9 mouse cellular contexts compared by ENCODE assay signal in genomic region chr15:85042361-85042954, GRCm38 (mm10). TPM values are rescaled to one million over a fixed set of nuclear protein-coding genes. Genes with fewer than 3 reads are reported as not detected.
DNase-seq lines count a peak whose midpoint lies in the region; ATAC-seq and TF ChIP-seq lines count a peak whose summit lies in the region.
"Had no signal": no experiment of that assay in that cellular context is flagged by ENCODE, and none has a peak within 500 bp of the region (broad histone marks: within the 10 kb centered on the region; RNA-seq: fewer than 3 reads in every experiment).

No protein-coding gene starts in this region.

- H3K9me3 ChIP-seq in CH12.LX (replicated peaks; ENCODE audit: low read length): no peaks in the 10 kb centered on the region
- H3K9me3 ChIP-seq in forebrain, embryonic 15.5 days: no peaks in the 10 kb centered on the region
- H3K9me3 ChIP-seq in liver, postnatal 0 days (ENCODE audit: low read length): no peaks in the 10 kb centered on the region
- H3K9me3 ChIP-seq in neural tube, embryonic 15.5 days (replicated peaks): no peaks in the 10 kb centered on the region
- H3K9me3 ChIP-seq: liver, embryonic 15.5 days had no signal

- dilution Hi-C loops in CH12.LX (cut with MboI; ENCODE audit: extremely low pct_ligation_motif_present, extremely low pct_unique_long_range_greater_than_20kb, low sequenced_read_pairs): no loop called here

- no peak for TF ChIP-seq POLR2A in CH12.LX (IDR thresholded peaks at IDR 0.05; ENCODE audit: low read depth, low read length)

- peak; percentile 47 to 72 for TF ChIP-seq CTCF in CH12.LX (conservative IDR thresholded peaks at IDR 0.05 in 1 of 2, IDR thresholded peaks at IDR 0.05 in 1 of 2; ENCODE audit: low read depth in 2 of 2, low read length in 2 of 2)
- TF ChIP-seq CTCF in liver, postnatal 0 days (IDR thresholded peaks at IDR 0.05; ENCODE audit: low read depth): peak; percentile 74

- H3K4me2 ChIP-seq in CH12.LX (ENCODE audit: insufficient read depth, low read depth, poor library complexity, severe bottlenecking): no peak overlapping the region
- peak overlapping the region; percentile 4; the same call in 1 of the 2 replicates for H3K4me2 ChIP-seq in forebrain, embryonic 15.5 days (replicated peaks)
- H3K4me2 ChIP-seq in liver, postnatal 0 days (ENCODE audit: low read depth, low read length): no peak overlapping the region
- peak overlapping the region; percentile 19 for H3K4me2 ChIP-seq in neural tube, embryonic 15.5 days
- H3K4me2 ChIP-seq: liver, embryonic 15.5 days had no signal

- 0 out of 2 replicates have a peak, but pooled peaks have one; percentile 15 for TF ChIP-seq EP300 in CH12.LX (IDR thresholded peaks at IDR 0.05; ENCODE audit: low read length)
- no peak for TF ChIP-seq EP300 in liver, postnatal 0 days (IDR thresholded peaks at IDR 0.05; ENCODE audit: low read depth)

- ATAC-seq in forebrain, embryonic 15.5 days (replicated peaks): peak; percentile 81
- ATAC-seq in liver, postnatal 0 days: peak; percentile 68
- ATAC-seq in neural tube, embryonic 15.5 days (ENCODE audit: low FRiP score): peak; percentile 51; the same call in 1 of the 2 replicates

- intact Hi-C loops in heart, postnatal 25 days (cut with DNase I): loop anchor here (1.0 to 5.0 kb wide), 2 partner anchors 41 to 120 kb away; partner anchors contain the start of genes Gm29666 and Nup50

- 3% methylated on average over 4 of the region's 4 CpGs for WGBS in forebrain, embryonic 15.5 days
- WGBS in liver, postnatal 0 days (ENCODE audit: insufficient replicate concordance): 32% methylated on average over 4 of the region's 4 CpGs
- WGBS in neural tube, embryonic 15.5 days: 6% methylated on average over 4 of the region's 4 CpGs

- H3K27me3 ChIP-seq in CH12.LX (replicated peaks): no peaks in the 10 kb centered on the region
- no peaks in the 10 kb centered on the region for H3K27me3 ChIP-seq in forebrain, embryonic 15.5 days
- H3K27me3 ChIP-seq in liver, postnatal 0 days (ENCODE audit: insufficient read depth, low read length): no peaks in the 10 kb centered on the region
- no peaks in the 10 kb centered on the region for H3K27me3 ChIP-seq in neural tube, embryonic 15.5 days (replicated peaks)
- H3K27me3 ChIP-seq: liver, embryonic 15.5 days had no signal

- no peak overlapping the region for H3K4me3 ChIP-seq in CH12.LX (replicated peaks in 1 of 3; ENCODE audit: low read depth in 2 of 3, low read length in 2 of 3, poor library complexity in 1 of 3)
- no peak overlapping the region for H3K4me3 ChIP-seq in forebrain, embryonic 15.5 days
- H3K4me3 ChIP-seq in liver, postnatal 0 days (ENCODE audit: low read depth, low read length): no peak overlapping the region
- no peak overlapping the region for H3K4me3 ChIP-seq in neural tube, embryonic 15.5 days (replicated peaks)
- H3K4me3 ChIP-seq: liver, embryonic 15.5 days had no signal

- H3K9ac ChIP-seq in CH12.LX (ENCODE audit: insufficient read depth, low read depth): no peak overlapping the region
- H3K9ac ChIP-seq in forebrain, embryonic 15.5 days (replicated peaks): 0 out of 2 replicates have a peak overlapping the region, but pooled peaks have one; percentile 6
- no peak overlapping the region for H3K9ac ChIP-seq in liver, postnatal 0 days (replicated peaks)
- no peak overlapping the region for H3K9ac ChIP-seq in neural tube, embryonic 15.5 days (replicated peaks)
- H3K9ac ChIP-seq: liver, embryonic 15.5 days had no signal

- peak; percentile 74 for DNase-seq in CH12.LX (ENCODE audit: extremely low read depth)
- peak; percentile 66 for DNase-seq in brain, embryonic 18.5 days (ENCODE audit: low read depth, low spot score)
- peak; percentile 67 for DNase-seq in heart, postnatal 25 days (ENCODE audit: low spot score)
- DNase-seq in kidney, postnatal 4 days: peak; percentile 82 to 90
- DNase-seq in liver, postnatal 0 days: peak; percentile 51
- peak; percentile 79 for DNase-seq in testis, postnatal 10 days (ENCODE audit: low spot score)

- H3K27ac ChIP-seq in CH12.LX (ENCODE audit: insufficient read depth, low read depth): no peak overlapping the region
- peak overlapping the region; percentile 82 for H3K27ac ChIP-seq in forebrain, embryonic 15.5 days (replicated peaks)
- H3K27ac ChIP-seq in liver, postnatal 0 days (ENCODE audit: low read depth): peak overlapping the region; percentile 34; the same call in 1 of the 2 replicates
- H3K27ac ChIP-seq in neural tube, embryonic 15.5 days (replicated peaks): peak overlapping the region; percentile 79
- H3K27ac ChIP-seq: liver, embryonic 15.5 days had no signal

- no peaks in the 10 kb centered on the region for H3K79me2 ChIP-seq in CH12.LX (replicated peaks; ENCODE audit: control insufficient read depth, extremely low read depth, insufficient read depth, poor library complexity, severe bottlenecking)

- TF ChIP-seq RAD21 in CH12.LX (IDR thresholded peaks at IDR 0.05; ENCODE audit: low read depth, low read length): peak; percentile 35

- peaks cover 8 to 51% of the 10 kb centered on the region in 2 experiments for H3K4me1 ChIP-seq in CH12.LX (ENCODE audit: control insufficient read depth in 1 of 2, insufficient read depth in 2 of 2)
- H3K4me1 ChIP-seq in forebrain, embryonic 15.5 days: peaks cover 47% of the 10 kb centered on the region
- peaks cover 9% of the 10 kb centered on the region for H3K4me1 ChIP-seq in liver, postnatal 0 days (ENCODE audit: insufficient read depth)
- H3K4me1 ChIP-seq in neural tube, embryonic 15.5 days: peaks cover 53% of the 10 kb centered on the region

- in situ Hi-C loops in CH12.LX (cut with MboI; ENCODE audit: low pct_ligation_motif_present, low pct_unique_long_range_greater_than_20kb, low sequenced_read_pairs): no loop called here

- peaks cover 3 to 58% of the 10 kb centered on the region in 2 experiments for H3K36me3 ChIP-seq in CH12.LX (replicated peaks in 1 of 2; ENCODE audit: control insufficient read depth in 1 of 2, insufficient read depth in 1 of 2, low read length in 1 of 2)
- peaks cover 9% of the 10 kb centered on the region; the same call in 1 of the 2 replicates for H3K36me3 ChIP-seq in forebrain, embryonic 15.5 days
- H3K36me3 ChIP-seq in liver, postnatal 0 days (replicated peaks; ENCODE audit: insufficient read depth, low read length): peaks cover 4% of the 10 kb centered on the region; the same call in 1 of the 2 replicates
- peaks cover 17% of the 10 kb centered on the region for H3K36me3 ChIP-seq in neural tube, embryonic 15.5 days

TF ChIP-seq in CH12.LX, 34 proteins besides CTCF, POLR2A, EP300 and RAD21:
- TF ChIP-seq CHD1 (IDR thresholded peaks at IDR 0.05; ENCODE audit: low read depth, low read length) (no peak), IRF4 (IDR thresholded peaks at IDR 0.05; ENCODE audit: low read depth, low read length) (no peak), SMC3 (IDR thresholded peaks at IDR 0.05; ENCODE audit: low read depth, low read length) (peak; percentile 66), JUN (IDR thresholded peaks at IDR 0.05; ENCODE audit: insufficient read depth, low read depth, low read length) (no peak), MAFK (IDR thresholded peaks at IDR 0.05; ENCODE audit: insufficient replicate concordance, low read length) (no peak), USF1 (IDR thresholded peaks at IDR 0.05; ENCODE audit: low read depth, low read length) (no peak), MEF2A (IDR thresholded peaks at IDR 0.05; ENCODE audit: borderline replicate concordance, low read depth, low read length) (0 out of 2 replicates have a peak, but pooled peaks have one; percentile 21), JUND (conservative IDR thresholded peaks at IDR 0.05; ENCODE audit: low read depth, low read length) (peak; percentile 48; the same call in 1 of the 2 replicates)

RNA-seq across cellular contexts. Expression of gene Fam118a, which starts 13.7 kb away (rescaled TPM):
- total RNA-seq in CH12.LX (2012; rRNA removed) (13.1 and 14.1 TPM in 2 replicates), CH12.LX (2014; rRNA removed) (18.2 and 18.4 TPM in 2 replicates)
- 15.0 and 15.5 TPM in 2 replicates for polyA plus RNA-seq in CH12.LX (2012; ENCODE audit: insufficient read length, low read depth)
- 32.4 and 33.5 TPM in 2 replicates for polyA plus RNA-seq in forebrain, embryonic 15.5 days (2015; fragmentation: Nextera tagmentation; extraction: Ambion mirVana)
- 1 to 10 TPM; 5.8 to 6.4 TPM for total RNA-seq in heart, postnatal 25 days (2021)
- polyA plus RNA-seq in liver, postnatal 0 days (2015; fragmentation: Nextera tagmentation; extraction: Ambion mirVana): 2.9 and 4.2 TPM in 2 replicates
- 28.5 and 28.8 TPM in 2 replicates for polyA plus RNA-seq in neural tube, embryonic 15.5 days (2015; fragmentation: Nextera tagmentation; extraction: Ambion mirVana)

RNA-seq across cellular contexts. Expression of gene Upk3a, which starts 25.5 kb away (rescaled TPM):
- not detected in 2 replicates for total RNA-seq in CH12.LX (2012; rRNA removed)
- total RNA-seq in CH12.LX (2014; rRNA removed): not detected in 2 replicates
- polyA plus RNA-seq in CH12.LX (2012; ENCODE audit: insufficient read length, low read depth): not detected in 2 replicates
- polyA plus RNA-seq in forebrain, embryonic 15.5 days (2015; fragmentation: Nextera tagmentation; extraction: Ambion mirVana): 0.31 and 0.34 TPM in 2 replicates
- total RNA-seq in heart, postnatal 25 days (2021): not detected
- not detected in 2 replicates for polyA plus RNA-seq in liver, postnatal 0 days (2015; fragmentation: Nextera tagmentation; extraction: Ambion mirVana)
- 0.38 and 0.74 TPM in 2 replicates for polyA plus RNA-seq in neural tube, embryonic 15.5 days (2015; fragmentation: Nextera tagmentation; extraction: Ambion mirVana)
- polyA plus RNA-seq: liver, embryonic 15.5 days had no signal

RNA-seq across cellular contexts. Expression of gene 5031439G07Rik, which starts 54.1 kb away (rescaled TPM):
- total RNA-seq in CH12.LX (2012; rRNA removed) (10.9 and 12.9 TPM in 2 replicates), CH12.LX (2014; rRNA removed) (8.6 and 9.4 TPM in 2 replicates)
- polyA plus RNA-seq in CH12.LX (2012; ENCODE audit: insufficient read length, low read depth): 22.7 and 26.0 TPM in 2 replicates
- polyA plus RNA-seq in forebrain, embryonic 15.5 days (2015; fragmentation: Nextera tagmentation; extraction: Ambion mirVana): 22.1 and 27.7 TPM in 2 replicates
- total RNA-seq in heart, postnatal 25 days (2021): 10 to 100 TPM; 20.5 to 21.3 TPM
- 4.0 and 5.0 TPM in 2 replicates for polyA plus RNA-seq in liver, postnatal 0 days (2015; fragmentation: Nextera tagmentation; extraction: Ambion mirVana)
- polyA plus RNA-seq in neural tube, embryonic 15.5 days (2015; fragmentation: Nextera tagmentation; extraction: Ambion mirVana): 21.6 and 24.9 TPM in 2 replicates

Comparison
In these comparisons a context has a peak if more than half of its experiments do, and no peak if none do; other contexts are left out.
1. H3K4me2 ChIP-seq: peak in forebrain, embryonic 15.5 days (single experiment) and neural tube, embryonic 15.5 days (single experiment); none in CH12.LX (single experiment) and liver, postnatal 0 days (single experiment).
2. Peak in every context shown above with its lines, with median percentiles within 50 percentile points of each other: DNase-seq and ATAC-seq.